Mouse (Mus musculus) embryo, embryonic 11 days (tissue): Measurements from ENCODE around the gene Pkd1l3.

ENCODE experiments used
- DNase-seq: peaks from one replicate; pipeline ENCODE4 v3.0.0-alpha.2; 2015

Gene Pkd1l3

GRCm38 (mm10) chr8:109704565-109705319 lies 90.4 kb downstream of the Pkd1l3 start:
- DNase-seq, result no peak

GRCm38 (mm10) chr8:109705320-109706075 lies 91.2 kb downstream of the Pkd1l3 start, which contains the start of gene Zfp821:
TSS of gene Zfp821 (plus strand) at chr8:109705546.
- DNase-seq, result peak; percentile 99

GRCm38 (mm10) chr8:109706076-109706873 lies 92.0 kb downstream of the Pkd1l3 start:
- DNase-seq, result peak; percentile 43

- DNase-seq, result peak; percentile 82
Measured at GRCm38 (mm10) chr8:109706874-109707237, 92.5 kb downstream of the Pkd1l3 start.

- no peak for DNase-seq
Measured at GRCm38 (mm10) chr8:109707921-109708320, 93.6 kb downstream of the Pkd1l3 start.

GRCm38 (mm10) chr8:109712521-109712920 lies 98.2 kb downstream of the Pkd1l3 start:
- no peak for DNase-seq

GRCm38 (mm10) chr8:109714961-109715360 lies 100.6 kb downstream of the Pkd1l3 start:
- DNase-seq, result no peak
